Mouse (Mus musculus): ENCODE results near the gene Dap.

DNA sequence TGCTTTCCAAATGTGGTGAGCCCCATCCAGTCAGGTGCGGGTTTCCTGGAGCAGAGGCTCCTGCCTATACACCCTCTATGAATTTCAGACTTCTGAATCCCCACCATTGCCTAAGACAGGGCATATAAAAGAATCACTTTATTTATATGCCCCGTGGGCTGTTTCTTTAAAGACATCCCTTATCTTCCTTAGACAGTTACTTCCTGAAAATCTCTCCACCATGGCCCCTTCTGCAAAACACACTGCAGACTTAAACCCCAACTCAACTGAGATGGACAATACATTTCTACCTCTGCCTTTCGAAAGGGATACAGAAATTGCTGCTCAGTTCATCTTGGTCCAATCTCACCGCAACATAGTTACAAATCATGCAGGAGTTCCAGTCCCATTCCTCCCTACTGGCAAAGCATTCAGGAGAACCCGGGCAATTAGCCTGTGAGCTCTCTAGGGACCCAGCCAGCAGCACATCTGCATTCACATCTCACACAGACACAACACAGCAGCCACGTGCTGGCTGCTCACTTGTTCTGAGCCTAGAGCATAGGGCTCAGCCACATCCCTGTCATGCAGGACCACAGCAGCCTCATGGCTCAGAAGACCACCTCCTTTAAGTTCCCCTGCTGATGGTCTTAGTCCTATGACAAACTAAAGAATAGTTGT, 75.3 kb downstream of the Dap start:
- TF ChIP-seq CTCF (IDR thresholded peaks at IDR 0.05; ENCODE audit: low read depth) (no peak), EP300 (IDR thresholded peaks at IDR 0.05; ENCODE audit: low read depth) (no peak)

All from liver, postnatal 0 days (tissue).